Mouse (Mus musculus): Measurements from ENCODE around the gene Tmem165.

DNA sequence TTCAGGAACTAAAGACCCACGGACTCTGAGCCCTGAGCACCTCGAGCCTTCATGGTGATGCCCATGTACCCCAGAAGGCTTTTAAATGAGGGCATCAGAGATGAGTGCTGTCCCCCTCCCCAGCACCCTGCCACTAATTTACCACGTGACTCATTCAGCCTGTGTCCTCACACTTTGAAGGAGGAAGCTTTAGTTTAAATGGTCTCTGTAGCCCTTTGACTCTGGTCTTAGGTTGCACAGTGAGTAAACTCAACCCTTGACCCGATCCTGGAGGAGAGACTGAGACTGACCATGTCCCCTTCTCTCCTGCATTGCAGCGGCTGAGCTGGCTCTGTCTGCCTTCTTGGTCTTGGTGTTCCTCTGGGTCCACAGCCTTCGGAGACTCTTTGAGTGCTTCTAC lies 34.2 kb upstream of the Tmem165 start:
- TF ChIP-seq CTCF (IDR thresholded peaks at IDR 0.05; ENCODE audit: low read depth, low read length), result no peak
- TF ChIP-seq POLR2A (IDR thresholded peaks at IDR 0.05; ENCODE audit: extremely low read depth, insufficient read depth, low read length), result no peak
